Mouse (Mus musculus): ENCODE data around the gene Cdk5rap1.

Gene Cdk5rap1

GRCm38 (mm10) chr2:154372842-154373500 is at the start of gene Cdk5rap1:
Gene Cdk5rap1 (minus strand): TSS chr2:154373010.
- no peak for DNase-seq (ENCODE audit: low spot score)

- DNase-seq (ENCODE audit: low spot score), result no peak
These were observed 49.4 kb upstream of the Cdk5rap1 start for GRCm38 (mm10) chr2:154422181-154422580.

GRCm38 (mm10) chr2:154420942-154421731 is 48.3 kb upstream of the Cdk5rap1 start:
- no peak for DNase-seq (ENCODE audit: low spot score)

- no peak for DNase-seq (ENCODE audit: low spot score)
These were observed 47.1 kb upstream of the Cdk5rap1 start for GRCm38 (mm10) chr2:154419631-154420515.

- DNase-seq (ENCODE audit: low spot score), result no peak
These were observed 45.2 kb upstream of the Cdk5rap1 start for GRCm38 (mm10) chr2:154418001-154418400.

- peak; percentile 94 for DNase-seq (ENCODE audit: low spot score)
These were observed 44.3 kb upstream of the Cdk5rap1 start for GRCm38 (mm10) chr2:154417107-154417506.

GRCm38 (mm10) chr2:154412018-154412666 is 39.3 kb upstream of the Cdk5rap1 start:
- DNase-seq (ENCODE audit: low spot score), result no peak

- no peak for DNase-seq (ENCODE audit: low spot score)
These were observed 37.5 kb upstream of the Cdk5rap1 start for GRCm38 (mm10) chr2:154410355-154410754.

GRCm38 (mm10) chr2:154407643-154408445 is 35.0 kb upstream of the Cdk5rap1 start, which contains the start of gene Snta1:
Gene Snta1 (minus strand): TSS chr2:154408099.
- DNase-seq (ENCODE audit: low spot score), result peak; percentile 91

- peak; percentile 47 for DNase-seq (ENCODE audit: low spot score)
These were observed 34.3 kb upstream of the Cdk5rap1 start for GRCm38 (mm10) chr2:154407063-154407642.

GRCm38 (mm10) chr2:154405447-154405994 is 32.7 kb upstream of the Cdk5rap1 start:
- no peak for DNase-seq (ENCODE audit: low spot score)

- DNase-seq (ENCODE audit: low spot score), result peak; percentile 48
These were observed 30.0 kb upstream of the Cdk5rap1 start for GRCm38 (mm10) chr2:154402811-154403210.

GRCm38 (mm10) chr2:154401976-154402375 is 29.2 kb upstream of the Cdk5rap1 start:
- DNase-seq (ENCODE audit: low spot score), result no peak

GRCm38 (mm10) chr2:154399325-154399724 is 26.5 kb upstream of the Cdk5rap1 start:
- no peak for DNase-seq (ENCODE audit: low spot score)

- DNase-seq (ENCODE audit: low spot score), result no peak
These were observed 25.5 kb upstream of the Cdk5rap1 start for GRCm38 (mm10) chr2:154398267-154398666.

- no peak for DNase-seq (ENCODE audit: low spot score)
These were observed 23.7 kb upstream of the Cdk5rap1 start for GRCm38 (mm10) chr2:154396529-154396928.

- DNase-seq (ENCODE audit: low spot score), result no peak
These were observed 21.8 kb upstream of the Cdk5rap1 start for GRCm38 (mm10) chr2:154394602-154395001.

- peak; percentile 88 for DNase-seq (ENCODE audit: low spot score)
These were observed 17.6 kb upstream of the Cdk5rap1 start for GRCm38 (mm10) chr2:154390180-154390964.

GRCm38 (mm10) chr2:154379103-154379502 is 6.3 kb upstream of the Cdk5rap1 start:
- DNase-seq (ENCODE audit: low spot score), result no peak
